Mouse (Mus musculus) cerebellum, adult 18-20 months (tissue): ENCODE results near the gene Igfbp2.

Source experiments
- DNase-seq, 2 experiments: peaks; one replicate each; pipeline ENCODE4 v3.0.0; 2021

Gene Igfbp2

DNA sequence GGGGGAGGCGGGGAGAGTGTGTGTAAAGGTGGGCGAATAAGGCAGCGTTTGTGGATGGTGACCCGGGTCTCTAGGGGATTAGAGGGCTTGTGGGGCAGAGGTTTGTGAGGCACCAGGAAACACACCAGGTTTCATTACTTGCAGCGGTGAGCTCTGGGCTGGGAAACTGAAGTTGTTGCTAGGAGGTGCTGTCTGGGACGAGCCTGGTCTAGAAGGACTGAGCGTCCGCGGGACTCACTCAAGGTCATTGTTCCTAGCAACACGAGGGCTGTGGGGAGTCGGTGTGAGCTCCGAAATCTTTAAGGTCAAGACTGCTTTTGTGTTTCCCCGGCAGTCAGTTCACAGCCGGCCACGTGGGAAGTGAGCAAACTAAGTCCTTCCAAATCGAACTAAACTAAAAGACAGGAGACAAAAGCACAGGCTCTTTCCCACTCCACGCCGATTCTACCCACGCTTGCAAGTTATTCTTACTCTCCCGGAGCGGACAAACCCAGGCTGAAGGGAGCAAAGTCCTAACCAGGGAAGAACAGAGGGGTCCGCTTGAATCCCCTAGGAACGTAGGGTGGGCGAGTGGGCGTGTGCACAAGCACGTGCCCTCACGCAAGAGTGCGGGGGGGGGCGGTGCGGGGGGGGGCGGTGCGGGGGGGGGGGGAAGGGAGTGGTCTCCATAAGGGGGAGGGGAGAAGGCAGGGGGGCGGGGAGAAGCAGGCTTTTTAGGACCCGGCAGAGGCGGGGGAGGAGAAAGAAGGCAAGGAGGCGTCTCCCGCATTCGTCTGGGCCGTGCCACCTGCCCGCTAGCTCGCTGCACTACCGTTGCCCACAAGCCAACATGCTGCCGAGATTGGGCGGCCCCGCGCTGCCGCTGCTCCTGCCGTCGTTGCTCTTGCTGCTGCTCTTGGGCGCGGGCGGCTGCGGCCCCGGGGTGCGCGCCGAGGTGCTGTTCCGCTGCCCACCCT is at the start of gene Igfbp2:
Igfbp2 (plus strand) TSS at position 753 of the 956 bp plus-strand sequence.
- peak in 1 of 2 experiments; percentile 28 for DNase-seq

DNA sequence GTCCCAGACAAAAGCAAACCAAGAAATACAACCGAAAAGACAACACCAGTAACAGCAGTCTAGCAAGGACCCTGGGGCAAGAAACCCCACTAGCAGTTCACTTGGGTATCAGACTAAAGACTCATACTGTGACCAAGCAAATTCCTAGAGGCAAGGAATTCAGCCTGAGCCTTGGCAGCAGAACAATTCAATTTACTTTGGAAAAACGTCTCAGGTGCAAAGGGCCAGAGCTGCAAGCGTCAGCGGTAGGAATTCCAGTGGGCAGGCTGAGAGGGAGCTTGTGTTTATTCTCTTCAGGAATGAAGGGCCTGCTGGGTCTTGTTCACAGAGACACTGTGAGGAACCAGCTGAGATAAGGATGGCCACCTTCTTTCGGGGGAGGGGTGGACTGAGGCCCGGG is 45.5 kb upstream of the Igfbp2 start:
- DNase-seq, result no peak

DNA sequence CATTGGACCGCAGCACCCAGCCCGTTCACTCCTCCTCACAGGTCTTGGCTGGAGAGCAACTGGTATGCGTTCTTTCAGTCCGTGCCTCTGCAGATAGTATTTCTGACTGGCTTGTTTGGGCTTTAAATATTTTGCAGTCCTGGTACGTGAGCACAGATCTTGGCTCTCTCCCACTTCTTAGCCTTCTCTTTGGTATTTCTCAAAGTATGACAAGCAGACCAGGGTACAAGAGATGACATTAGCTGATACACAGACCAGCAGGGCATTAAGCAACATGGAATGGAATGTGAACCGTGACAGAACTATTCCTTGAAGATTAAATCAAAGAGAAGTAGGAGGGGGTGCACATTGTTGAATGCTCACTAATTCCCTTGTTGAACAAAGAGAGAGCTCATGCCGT is 43.6 kb upstream of the Igfbp2 start:
- no peak for DNase-seq

DNA sequence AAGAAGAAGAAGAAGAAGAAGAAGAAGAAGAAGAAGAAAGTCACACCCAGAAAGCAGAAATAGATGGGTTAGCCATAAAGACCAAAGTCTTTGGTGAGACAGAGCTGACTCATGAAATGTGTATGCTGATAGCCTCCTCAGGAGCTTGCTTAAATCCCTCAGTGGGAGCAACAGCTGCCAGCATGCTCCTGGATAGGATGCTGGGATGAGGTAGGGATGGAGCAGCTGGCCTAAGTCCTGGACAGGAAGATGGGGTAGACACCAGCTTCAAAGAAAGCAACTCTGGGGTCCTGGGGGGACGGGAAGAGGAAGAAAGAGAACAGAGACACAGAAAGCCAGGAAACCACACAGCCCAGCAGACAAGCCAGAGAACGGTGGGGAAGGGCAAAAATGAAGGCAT is 41.0 kb upstream of the Igfbp2 start:
- no peak for DNase-seq

DNA sequence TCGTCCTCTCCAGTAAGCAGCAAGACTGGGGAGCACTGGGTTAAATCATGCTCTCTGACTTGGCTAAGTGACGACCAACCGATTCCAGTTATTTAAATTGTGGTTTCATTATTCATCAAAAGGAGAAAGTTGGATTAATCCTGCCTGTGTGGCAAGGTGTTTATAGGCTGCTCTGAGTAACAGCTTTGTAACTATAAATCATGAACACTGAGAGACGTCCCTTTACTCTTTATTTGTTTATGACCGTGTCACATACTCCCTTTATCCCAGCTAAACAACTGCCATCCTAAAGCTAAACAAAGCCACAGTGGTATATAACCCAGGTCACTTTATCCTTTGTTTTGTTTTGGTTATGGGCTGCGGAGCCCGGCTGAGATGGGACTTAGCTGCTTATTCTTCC is 40.3 kb upstream of the Igfbp2 start:
- DNase-seq, result no peak

DNA sequence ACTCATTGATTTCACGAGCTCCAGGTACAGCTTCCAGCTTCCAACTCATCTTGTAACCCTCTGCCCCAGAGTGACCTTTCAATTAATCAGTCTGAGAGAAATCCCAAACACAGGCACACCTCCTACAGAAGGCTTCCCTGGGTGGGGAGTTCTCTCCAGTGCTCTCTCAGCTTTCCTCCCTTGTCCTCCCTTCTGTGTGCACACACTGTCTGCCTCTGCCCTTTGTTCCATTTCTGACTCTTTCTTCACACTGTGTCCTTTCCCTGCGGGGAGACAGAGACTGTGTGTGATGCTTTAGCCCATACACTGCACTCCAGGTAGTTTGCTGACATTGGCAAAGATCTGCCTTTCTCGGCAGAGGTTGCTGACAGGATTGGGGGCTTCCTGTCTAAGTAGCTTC is 33.6 kb upstream of the Igfbp2 start:
- no peak for DNase-seq

DNA sequence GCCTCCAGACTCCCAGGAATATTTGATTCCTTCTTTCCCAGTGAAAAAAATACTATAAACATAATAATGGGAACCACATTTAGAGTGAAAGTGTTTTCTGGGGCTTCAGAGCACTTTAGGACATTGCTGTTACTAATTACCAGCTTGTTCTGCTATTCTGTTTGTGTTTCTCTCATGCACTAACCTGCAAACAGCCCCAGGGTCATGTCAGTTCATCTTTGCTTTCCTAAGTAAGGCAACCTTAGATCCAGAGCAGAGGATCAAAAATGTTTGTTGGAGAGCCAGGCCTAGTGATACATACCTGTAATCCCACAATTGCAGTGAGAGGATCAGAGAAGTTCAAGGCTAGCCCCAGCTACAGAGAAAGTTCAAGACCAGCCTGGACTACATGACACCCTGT is 32.6 kb upstream of the Igfbp2 start:
- DNase-seq, result no peak

DNA sequence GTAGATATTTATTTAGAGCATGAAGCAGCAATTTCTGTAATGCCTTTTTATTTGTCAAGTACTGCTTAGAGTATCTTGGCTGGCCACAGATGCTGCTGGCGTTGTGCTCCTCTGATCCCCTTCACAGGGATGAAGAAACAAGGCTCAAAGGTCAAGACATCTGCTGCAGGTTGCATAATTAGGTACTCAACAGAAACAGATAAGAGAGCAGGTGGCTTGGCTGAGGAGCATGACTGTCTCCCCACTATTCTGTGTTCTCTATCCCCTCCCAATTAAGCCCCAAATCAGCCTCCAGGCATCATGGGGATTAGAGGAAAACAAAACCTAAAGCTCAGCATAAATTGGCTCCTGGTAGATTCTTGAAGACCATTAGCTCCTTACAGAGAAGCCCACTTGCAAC is 32.0 kb upstream of the Igfbp2 start:
- DNase-seq, result no peak

DNA sequence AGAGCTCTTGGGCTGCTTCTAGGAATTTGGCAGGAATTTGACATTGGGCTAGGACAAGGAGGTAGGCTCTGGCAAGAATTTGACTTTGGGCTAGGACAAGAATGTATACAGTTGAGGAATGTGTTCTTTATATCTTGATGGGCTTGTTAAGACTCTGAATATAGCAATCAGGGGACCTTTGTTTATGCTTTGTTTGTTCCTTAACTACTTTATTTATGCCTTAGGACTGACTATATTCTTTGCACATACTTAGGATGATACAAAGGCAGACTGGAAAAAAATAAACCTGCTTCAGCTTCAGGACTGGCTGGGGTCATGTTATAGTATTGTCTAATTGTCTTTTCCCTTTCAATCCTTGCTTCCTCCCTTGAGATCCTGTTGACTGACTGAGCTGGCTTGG is 31.1 kb upstream of the Igfbp2 start:
- DNase-seq, result no peak

DNA sequence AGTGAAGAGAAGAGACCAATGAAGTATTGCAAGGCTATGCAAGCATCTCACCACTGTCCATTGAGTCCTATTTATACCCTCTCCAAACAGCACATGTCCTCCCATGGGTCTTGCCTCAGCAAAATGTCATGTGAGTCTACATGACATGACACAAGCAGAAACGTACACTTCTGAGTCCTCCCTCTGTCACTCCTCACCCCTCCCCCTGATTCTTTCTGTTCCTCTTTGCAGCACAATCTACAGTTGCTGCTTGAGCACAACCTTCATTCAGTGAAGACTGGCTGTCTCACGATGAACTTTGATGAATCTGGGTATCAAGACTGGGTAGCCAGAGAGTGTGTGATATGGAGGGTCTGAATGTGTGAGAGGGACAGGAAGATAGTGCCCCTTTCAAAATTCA is 28.2 kb upstream of the Igfbp2 start:
- DNase-seq, result no peak

DNA sequence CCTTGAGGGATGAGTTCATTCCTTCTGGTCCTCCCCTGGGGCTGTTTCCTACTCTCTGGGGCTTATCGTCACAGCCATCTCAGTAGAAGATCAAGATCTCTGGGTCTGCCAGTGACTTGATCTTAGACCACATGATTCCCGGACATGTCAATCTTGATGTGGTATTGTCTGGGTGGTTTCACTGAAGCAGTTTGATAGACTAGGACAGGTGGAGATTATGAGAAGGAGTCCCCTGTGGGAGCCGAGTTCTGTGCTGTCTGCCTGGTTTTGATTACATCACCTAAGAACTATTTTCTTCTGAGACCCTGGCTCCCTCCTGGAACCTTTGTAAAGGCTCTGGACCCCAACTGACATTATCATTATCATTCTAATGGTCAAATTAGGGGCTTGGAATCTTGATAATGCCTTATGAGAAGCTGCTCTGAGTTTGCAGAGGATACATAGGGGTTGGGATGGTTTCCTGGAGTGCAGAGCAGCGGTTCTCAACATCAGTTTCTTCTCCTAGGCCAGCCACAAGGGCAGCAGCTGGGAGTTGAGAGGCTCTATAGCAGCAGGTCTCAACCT is 27.1 kb upstream of the Igfbp2 start:
- DNase-seq, result no peak

DNA sequence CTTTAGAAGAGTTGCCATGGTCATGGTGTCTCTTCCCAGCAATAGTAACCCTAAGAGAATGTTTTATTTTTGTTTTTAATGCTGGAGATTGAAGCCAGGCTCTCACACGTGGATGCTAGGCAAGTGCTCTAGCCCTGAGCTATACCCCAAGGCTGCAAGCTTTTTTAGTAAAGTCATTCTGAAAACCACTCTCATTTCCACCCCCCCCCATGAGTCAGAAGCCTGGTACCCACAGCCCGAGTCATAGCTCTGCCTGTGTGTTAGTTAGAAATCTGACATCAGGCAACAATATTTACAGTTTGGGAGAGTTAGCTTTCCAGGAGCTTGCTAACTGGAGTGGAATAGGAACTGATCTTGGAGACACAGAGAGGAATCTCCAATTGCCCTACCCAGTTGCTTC is 25.9 kb upstream of the Igfbp2 start:
- no peak for DNase-seq

DNA sequence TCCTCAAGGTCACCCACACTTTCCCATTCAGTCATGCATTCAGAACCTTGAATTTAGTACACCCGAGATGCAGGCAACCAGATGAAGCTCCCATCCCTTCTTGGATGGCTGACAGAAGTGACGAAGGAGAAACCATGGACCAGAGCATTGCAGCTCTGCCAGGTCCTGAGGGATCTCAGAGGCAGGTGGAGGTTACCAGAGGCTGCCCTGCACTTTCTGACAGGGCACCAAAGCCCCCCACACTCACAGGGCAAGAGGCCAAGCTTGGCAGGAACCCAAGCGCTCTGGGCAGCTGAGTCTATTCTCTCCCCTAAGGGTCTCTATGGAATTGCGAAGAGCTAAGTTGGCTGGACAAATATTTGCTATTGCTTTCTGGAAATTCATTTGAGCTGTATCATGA is 20.3 kb upstream of the Igfbp2 start:
- DNase-seq, result no peak

DNA sequence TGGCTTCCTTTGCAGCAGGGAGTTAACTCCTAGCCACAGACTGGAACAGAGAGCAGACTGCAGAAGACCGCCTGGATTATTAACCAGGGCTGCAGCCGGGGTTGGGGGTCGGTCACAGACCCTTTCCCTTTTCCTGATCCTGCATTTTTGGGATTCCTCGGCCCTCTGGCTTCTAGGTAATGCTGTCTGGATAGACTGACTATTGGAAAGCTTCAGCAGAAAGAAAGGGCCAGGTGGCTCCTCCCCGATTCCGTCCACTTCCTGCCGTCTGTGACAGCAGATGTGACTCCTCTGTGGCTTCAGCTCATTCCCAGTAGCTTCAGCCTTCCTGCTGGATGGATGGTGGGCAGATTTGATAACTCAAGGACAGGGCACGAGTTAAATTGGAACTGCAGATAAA is 19.3 kb upstream of the Igfbp2 start:
- DNase-seq, result no peak

DNA sequence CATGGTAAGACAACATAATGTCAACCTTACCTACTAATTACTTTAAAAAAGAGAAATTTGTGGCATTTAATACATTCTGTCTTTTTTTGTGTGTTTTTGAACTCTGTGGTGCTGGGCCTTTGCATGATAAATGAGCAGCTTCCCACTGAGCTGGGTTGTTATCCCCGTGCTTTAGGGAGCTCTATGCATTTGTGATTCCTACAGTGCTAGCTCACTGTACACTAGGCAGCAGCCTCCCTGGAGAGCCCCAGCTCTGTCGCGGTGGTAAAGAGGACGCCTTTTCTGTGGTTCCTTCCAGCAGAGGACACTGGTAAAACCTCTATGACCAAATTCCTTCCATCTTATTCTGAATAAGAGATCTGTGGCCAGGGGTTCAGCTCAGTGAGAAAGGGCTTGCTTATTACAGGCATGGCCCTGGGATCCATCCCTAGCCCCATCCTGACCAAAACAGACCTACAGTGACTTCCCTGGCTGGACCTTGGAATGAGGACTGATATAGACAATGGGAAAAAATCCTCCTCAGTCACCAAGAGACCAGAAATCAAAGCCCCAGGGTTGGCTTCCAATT is 18.7 kb upstream of the Igfbp2 start:
- DNase-seq, result no peak

DNA sequence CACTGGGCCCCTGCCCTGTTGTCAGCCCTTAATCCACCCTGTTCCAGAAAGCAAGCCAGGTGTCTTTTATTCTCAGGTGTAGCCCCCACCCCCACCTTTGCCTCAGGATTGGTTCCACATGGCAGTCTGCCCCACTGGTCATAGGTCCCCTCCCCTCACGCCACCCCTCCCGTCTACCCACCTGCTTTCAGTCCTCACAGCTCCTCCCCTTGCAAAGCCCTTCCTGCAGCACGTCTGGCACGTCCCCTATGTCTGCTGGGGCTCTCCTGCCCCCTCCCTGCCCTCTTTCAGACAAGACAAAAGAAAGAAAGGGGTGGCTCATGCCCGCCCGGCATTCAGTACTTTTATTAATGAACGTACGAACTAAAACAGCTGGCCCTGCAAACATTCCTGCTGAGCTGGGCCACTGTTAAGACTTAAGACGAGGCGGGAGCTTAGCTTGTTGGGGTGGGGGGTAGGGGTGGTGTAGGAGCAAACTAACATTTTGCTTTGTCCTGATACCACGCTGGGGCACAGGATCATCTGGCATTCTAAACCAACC is 18.2 kb upstream of the Igfbp2 start:
- no peak for DNase-seq

DNA sequence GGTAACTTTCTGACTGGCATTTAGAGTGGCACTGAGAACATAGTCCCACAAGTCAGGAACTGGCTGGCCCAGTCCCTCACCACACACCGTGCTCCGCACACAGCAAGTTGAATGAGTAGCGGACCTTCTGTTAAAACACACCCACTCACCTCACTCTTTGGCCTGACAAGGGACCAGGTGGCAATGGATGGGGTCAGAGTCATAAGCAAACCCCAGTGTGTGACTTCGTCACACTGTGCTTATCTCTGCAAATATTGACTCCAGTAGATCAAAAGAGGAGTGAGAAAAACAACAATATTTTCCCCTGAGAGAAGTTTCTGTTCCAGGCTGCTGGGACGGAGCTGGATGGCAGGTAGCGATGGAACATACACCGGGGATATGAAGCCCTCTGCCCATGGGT is 15.0 kb upstream of the Igfbp2 start:
- no peak for DNase-seq

DNA sequence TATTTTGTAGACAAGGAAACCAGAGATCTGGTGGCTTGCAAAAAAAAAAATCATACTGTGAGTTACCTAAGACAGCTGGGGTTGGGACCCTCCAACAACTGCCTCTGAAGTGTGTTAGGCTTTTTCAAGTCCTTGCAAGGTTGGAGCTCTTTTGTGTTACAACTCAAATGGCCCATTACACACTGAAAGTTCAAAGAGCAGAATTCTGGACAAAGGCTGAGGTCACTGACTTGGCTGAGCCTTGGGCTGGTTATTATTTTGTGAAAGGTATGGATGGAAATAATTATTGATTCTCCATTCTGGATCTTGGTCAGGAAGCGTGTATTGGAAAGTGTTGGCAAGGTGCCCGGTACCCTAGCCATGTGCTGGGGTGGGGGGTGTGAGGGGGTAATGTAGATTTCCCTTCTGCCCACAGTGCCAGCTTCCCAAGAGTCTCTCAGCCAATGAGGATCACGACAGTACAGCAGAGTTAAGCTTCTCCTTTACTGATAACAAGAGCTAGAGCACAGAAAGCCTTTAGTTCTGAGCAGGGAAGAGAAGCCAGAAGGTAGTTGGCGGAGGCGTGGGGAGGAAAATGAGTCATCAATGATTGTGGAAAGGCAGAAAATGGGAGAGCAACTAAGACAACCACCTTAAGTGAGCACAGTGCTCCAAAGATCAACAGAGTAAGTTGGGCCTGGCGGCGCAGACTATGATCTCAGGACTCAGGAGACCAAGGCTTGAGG is 14.2 kb upstream of the Igfbp2 start:
- DNase-seq, result no peak

DNA sequence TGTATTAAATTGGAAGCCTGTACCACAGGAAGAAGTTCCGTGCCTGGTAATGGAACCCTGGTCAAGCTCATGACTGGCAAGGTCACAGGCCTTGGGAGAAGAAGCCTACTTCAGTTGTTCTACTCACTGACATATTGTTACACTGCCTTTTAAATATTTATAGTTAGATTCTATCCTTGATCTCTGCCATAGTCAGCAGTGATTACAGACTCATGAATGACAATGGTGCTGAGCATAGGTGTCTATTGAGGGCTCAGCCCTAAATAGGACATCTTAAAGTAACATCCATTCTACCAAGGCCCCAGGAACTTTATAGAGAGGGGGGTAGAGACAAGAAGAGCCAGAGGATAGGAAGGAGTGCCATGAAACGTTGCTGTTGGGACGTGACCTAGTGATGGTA is 13.2 kb upstream of the Igfbp2 start:
- DNase-seq, result no peak

DNA sequence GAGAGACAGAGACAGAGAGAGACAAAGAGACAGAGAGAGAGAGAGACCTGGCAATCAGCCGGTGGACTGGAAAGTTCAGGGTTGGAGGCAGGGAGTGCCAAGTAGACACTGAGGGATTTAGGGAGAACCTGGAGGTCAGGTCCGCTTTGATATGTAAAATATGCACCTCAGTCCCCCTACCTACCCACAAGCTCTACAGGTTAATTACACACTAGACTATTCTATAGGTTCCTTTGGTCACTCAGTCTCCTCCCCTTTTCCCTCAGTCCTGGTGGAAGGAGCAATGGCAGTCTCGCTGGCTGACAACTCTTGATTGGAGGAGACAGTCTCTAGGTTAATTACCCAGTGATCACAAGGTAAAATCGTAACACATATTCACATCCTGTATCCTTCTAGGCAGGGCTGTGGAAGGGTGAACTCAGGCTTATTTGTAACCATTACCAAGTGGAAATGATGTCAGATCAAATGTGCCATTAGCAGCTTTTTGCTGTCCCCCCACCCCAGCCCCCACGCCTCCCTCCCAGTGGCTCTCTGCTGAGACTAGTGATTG is 11.1 kb upstream of the Igfbp2 start:
- no peak for DNase-seq

DNA sequence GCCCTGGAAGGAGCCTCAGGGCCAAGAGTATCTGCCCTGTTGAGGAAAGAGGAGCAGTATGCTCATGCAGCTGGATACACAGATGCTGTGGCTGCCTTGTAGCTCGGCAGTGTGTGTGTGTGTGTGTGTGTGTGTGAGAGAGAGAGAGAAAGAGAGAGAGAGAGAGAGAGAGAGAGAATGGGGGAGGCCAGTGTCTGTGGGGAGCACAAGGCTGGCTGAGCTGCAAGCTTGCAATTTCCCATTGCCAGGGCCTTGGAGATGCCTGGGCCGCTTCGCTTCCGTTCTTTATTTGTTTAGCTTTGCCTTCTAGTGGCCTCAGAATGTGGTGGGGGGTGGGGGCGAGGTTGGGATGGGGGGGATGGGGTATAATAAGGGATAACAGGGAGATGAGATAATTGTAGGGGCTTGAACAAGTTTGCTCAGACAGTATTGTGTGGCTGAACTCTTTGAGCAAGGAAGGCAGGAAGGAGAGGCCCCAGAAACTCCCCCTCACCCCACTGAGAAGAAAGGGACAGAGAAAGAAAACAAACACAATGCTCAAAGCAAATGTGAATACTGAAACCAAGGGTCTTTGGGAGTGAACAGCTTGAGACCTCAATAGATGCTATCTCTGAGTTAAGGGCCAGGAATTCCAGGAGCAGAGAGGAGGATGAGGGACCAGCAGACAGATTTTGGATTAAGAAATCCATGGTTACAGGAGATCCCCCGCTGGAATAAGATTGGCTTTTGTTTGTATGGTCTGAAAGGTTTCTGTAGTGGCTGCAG is 10.5 kb upstream of the Igfbp2 start:
- no peak for DNase-seq

DNA sequence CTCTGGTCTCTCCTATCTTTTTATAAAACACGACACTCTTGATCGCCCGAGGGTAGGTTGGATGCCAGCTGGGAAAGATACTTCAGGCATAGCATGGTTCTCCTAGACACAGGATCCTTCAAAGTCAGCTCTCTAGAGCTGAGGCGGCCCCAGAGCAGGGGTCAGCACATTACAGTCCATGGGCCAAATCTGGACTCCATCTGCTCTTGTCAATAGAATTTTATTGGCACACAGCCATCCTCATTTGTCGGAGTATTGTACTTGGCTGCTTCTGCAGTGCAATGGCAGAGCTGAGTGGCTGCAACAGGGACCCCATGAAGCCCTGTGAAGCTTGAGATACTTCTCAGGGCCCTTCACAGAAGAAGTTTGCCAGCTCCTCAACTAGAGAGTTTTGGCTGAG is 9.1 kb upstream of the Igfbp2 start:
- no peak for DNase-seq
